Mouse (Mus musculus): ENCODE data around the gene Pkd1l1. TPM values are rescaled to one million over a fixed set of nuclear protein-coding genes. Genes with fewer than 3 reads are reported as not detected.

Gene Pkd1l1
- polyA plus RNA-seq, 1 experiment from 2014 or later, result 0.09 TPM

DNA sequence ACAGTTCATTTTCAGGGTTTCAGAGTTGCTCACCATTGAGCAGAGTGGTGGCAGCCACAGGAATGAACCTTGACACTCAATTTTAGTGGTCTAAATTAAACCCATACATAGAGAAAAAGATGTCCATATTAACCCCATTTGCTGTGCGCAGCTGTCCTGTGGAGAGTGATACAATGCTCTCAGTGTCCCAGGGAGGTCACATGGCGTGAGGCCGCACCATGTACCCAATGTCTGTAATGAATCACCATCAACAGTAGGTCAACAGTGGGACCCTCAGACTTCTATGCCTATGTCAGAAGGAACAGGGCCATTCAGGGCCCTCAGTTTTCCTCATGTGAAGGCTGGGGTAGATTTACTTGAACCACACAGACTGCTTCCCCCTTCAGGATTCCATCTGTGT, 143.5 kb downstream of the Pkd1l1 start:
- POLR2A ChIA-PET, result no interaction called here
- in situ Hi-C loops (cut with MboI; ENCODE audit: low pct_unique_long_range_greater_than_20kb), result no loop called here
- no peak for DNase-seq (ENCODE audit: low read depth, low spot score)

DNA sequence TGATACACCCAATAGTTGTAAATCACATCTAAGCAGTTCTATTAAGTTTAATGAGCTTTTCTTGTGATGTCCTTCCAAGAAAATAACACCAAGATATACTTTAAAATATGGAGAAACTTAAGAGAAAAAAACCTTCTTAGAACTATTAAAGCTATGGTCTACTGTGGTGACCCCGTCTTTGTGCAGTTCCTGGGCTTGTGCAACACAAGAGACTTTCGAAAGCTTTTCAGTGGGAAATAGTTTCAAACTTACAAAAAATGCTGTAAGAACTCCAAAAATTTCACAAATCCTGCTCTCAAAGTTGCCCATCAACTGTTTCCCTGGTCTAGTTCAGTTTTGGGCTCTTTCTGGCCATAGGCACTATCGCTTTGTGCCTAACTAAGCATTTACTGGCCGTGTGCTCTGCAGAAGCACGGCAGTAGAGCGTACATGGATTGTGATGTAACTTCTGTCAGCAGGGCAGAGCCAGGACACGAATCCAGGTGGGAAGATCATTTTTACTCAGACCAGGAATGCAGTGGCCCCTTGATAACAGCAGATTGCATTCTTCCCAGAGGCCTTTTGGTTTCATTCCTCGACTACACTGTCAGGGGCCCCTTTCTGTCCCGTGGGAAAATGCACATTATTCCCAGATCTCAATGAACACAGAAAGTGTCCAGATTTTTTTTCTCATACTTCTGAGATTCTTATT, 144.1 kb downstream of the Pkd1l1 start:
- in situ Hi-C loops (cut with MboI; ENCODE audit: low pct_unique_long_range_greater_than_20kb), result no loop called here
- CTCF ChIA-PET, result interaction anchor here (1.5 to 1.9 kb wide), 2 partner anchors 27 to 306 kb away, joined by 4 to 5 read pairs; no protein-coding TSS in a partner anchor
- H3K27me3 ChIP-seq, result no peaks in the 10 kb centered on the region
- ATAC-seq (no peak), DNase-seq (ENCODE audit: low read depth, low spot score) (no peak)
- POLR2A ChIA-PET, result no interaction called here
- no peak for TF ChIP-seq CTCF (IDR thresholded peaks at IDR 0.05)

More for the DNA sequence above, 143.5 kb downstream of the Pkd1l1 start:
- no peak for ATAC-seq
- no peak for TF ChIP-seq CTCF (IDR thresholded peaks at IDR 0.05)
- CTCF ChIA-PET, result interaction anchor here (1.0 to 1.9 kb wide), 4 partner anchors 17 to 406 kb away, joined by 3 to 5 read pairs (median 3); no protein-coding TSS in a partner anchor
- H3K27me3 ChIP-seq, result no peaks in the 10 kb centered on the region

DNA sequence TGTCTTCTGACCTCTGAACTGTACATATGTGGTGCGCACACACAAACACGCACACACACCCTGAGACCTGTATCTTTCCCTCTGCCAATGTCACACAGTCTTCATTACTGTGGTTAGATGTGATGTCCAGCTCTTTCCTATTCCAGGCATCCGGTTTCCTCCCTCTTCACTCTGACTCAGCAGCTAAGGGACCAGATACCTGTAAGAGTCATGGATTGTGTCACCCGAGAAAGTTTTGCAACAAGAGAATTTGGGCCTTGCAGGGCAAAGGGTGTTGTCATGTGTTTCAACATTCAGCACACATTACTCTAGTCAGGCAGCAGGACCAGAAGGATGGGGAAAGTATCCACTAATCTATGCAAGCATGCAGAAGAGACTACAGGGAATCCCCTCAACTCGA, 146.5 kb downstream of the Pkd1l1 start:
- in situ Hi-C loops (cut with MboI; ENCODE audit: low pct_unique_long_range_greater_than_20kb), result no loop called here
- ChIA-PET CTCF (interaction anchor here (1.0 to 1.3 kb wide), 2 partner anchors 9 to 38 kb away, joined by 3 to 4 read pairs; no protein-coding TSS in a partner anchor), POLR2A (no interaction called here)
- DNase-seq (ENCODE audit: low read depth, low spot score) (no peak), ATAC-seq (peak; percentile 52)
- TF ChIP-seq CTCF (IDR thresholded peaks at IDR 0.05), result no peak
- no peaks in the 10 kb centered on the region for H3K27me3 ChIP-seq

DNA sequence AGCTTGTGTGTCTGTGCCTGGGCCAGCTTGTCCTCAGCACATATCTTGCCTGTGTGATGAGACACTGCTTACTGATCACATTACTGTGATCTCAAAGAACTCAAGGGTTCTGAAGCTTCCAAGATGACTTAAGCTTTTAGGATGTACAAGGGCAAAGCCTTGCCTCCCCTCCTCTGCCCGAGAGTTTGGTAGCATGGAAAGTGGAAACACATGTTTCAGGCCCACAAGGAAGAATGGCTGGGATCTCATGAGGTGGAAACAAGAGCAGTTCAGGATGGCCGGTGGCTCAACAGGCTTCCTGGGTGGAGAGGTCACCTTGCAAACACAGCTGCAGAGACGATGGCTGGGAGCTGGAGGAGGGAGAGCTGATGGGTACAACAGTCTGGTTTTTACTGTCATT, 147.0 kb downstream of the Pkd1l1 start:
- DNase-seq (ENCODE audit: low read depth, low spot score), result no peak
- ATAC-seq, result no peak
- no peaks in the 10 kb centered on the region for H3K27me3 ChIP-seq
- TF ChIP-seq CTCF (IDR thresholded peaks at IDR 0.05), result no peak
- in situ Hi-C loops (cut with MboI; ENCODE audit: low pct_unique_long_range_greater_than_20kb), result no loop called here
- ChIA-PET POLR2A (no interaction called here), CTCF (interaction anchor here (1.0 to 1.3 kb wide), 2 partner anchors 9 to 37 kb away, joined by 3 to 4 read pairs; no protein-coding TSS in a partner anchor)

DNA sequence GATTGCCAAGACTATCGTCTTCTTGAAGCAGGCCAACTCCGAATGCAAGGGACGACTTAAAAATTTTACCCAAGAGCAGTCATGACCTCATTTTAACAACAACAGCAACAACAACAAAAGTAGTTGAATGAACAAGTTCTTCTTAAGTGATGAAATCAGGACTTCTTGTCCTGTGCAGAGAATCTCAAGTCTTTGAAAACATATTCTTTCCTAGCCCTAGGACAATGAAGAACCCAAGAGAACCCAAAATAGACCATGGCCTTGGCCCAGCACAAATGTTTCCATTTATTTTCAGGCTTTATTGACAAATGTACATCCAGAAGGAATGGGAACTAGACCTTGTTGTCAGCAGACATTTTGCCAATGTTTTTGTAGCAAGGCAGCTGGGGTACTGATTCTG, 147.7 kb downstream of the Pkd1l1 start:
- POLR2A ChIA-PET, result no interaction called here
- in situ Hi-C loops (cut with MboI; ENCODE audit: low pct_unique_long_range_greater_than_20kb), result no loop called here
- no peak for TF ChIP-seq CTCF (IDR thresholded peaks at IDR 0.05)
- DNase-seq (ENCODE audit: low read depth, low spot score) (no peak), ATAC-seq (no peak)
- CTCF ChIA-PET, result interaction anchor here (1.0 to 1.3 kb wide), 2 partner anchors 8 to 37 kb away, joined by 3 to 4 read pairs; no protein-coding TSS in a partner anchor
- no peaks in the 10 kb centered on the region for H3K27me3 ChIP-seq

DNA sequence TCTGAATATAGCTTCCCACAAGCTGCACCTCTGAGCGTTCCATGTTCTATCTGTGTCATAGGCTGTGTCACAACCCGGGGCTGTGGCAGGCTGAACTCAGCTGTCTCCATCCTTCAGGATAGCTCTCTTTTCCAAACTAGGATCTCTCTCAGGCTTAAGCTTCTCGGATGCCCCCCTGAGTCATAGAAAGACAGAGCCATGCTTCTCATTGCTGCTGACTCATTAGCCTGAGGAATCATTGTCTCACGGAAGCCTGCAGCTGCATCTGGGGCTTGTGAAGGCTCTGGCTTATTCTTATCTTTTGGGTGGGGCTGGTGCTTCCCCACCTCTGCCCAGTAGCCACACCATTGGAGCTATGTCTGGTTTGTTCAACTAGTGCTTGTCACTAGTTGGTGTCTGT, 151.7 kb downstream of the Pkd1l1 start:
- no peak for TF ChIP-seq CTCF (IDR thresholded peaks at IDR 0.05)
- CTCF ChIA-PET, result no interaction called here
- no peak for DNase-seq (ENCODE audit: low read depth, low spot score)
- POLR2A ChIA-PET, result interaction anchor here (0.9 kb wide), 1 partner anchor 40 kb away, joined by 3 read pairs; no protein-coding TSS in a partner anchor
- H3K27me3 ChIP-seq, result no peaks in the 10 kb centered on the region
- peak; percentile 76 for ATAC-seq
- in situ Hi-C loops (cut with MboI; ENCODE audit: low pct_unique_long_range_greater_than_20kb), result no loop called here

DNA sequence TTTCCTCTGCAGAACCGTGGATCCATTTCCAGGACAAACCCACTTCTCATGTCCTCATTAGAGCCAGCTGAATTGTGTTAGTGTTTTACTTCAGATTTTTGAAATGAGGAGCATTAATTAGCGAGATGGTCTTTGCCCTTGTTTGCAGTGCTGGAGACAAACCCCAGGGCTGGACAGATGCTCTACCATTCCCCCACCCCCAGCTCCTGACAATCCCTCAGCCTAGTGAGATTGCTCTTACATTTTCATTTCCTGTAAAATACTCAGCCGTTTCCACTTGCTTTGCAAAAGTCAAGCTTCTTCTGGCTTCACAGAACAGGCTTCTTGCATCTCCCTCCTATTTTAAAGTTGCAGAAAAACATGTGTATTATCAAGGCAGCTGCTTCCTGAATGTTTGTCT, 155.7 kb downstream of the Pkd1l1 start:
- no peak for TF ChIP-seq CTCF (IDR thresholded peaks at IDR 0.05)
- ChIA-PET POLR2A (no interaction called here), CTCF (interaction anchor here (0.9 kb wide), 1 partner anchor 9 kb away, joined by 3 read pairs; no protein-coding TSS in a partner anchor)
- ATAC-seq (no peak), DNase-seq (ENCODE audit: low read depth, low spot score) (no peak)
- in situ Hi-C loops (cut with MboI; ENCODE audit: low pct_unique_long_range_greater_than_20kb), result no loop called here
- no peaks in the 10 kb centered on the region for H3K27me3 ChIP-seq

DNA sequence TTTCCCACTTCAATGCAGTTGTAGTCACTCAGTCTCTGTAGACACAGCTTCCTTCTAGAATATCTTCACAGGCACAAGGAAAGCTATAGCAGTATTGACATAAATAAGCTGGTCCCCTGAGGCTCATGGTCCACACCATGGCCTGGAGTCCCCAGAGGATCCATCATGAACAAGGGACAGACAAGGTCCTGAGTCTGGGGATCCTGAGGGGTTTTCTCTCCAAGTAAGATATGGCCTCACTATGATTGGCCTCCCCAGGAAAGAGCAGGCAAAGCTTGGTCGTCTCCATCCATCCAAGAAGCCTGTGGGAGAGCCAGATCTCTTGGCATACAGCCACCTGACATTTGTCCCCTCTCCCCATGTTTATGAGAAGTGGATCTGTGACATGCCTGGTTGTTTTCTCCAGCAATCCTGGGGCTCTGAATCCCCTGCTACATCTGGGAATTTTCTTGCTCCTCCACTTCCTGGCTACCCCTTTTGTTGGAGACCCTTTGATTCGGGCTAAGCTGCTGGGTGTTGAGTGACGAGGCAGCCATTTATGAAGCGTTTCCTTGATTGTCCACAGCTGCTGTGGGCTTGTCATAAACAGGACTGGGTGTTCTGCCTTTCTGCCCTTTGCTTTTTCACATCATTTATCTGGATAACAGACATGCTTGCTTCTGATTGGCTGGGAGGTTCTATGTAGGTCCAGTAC, 158.8 kb downstream of the Pkd1l1 start:
- H3K27me3 ChIP-seq, result no peaks in the 10 kb centered on the region
- CTCF ChIA-PET, result no interaction called here
- in situ Hi-C loops (cut with MboI; ENCODE audit: low pct_unique_long_range_greater_than_20kb), result no loop called here
- POLR2A ChIA-PET, result no interaction called here
- no peak for DNase-seq (ENCODE audit: low read depth, low spot score)
- no peak for ATAC-seq
- no peak for TF ChIP-seq CTCF (IDR thresholded peaks at IDR 0.05)

DNA sequence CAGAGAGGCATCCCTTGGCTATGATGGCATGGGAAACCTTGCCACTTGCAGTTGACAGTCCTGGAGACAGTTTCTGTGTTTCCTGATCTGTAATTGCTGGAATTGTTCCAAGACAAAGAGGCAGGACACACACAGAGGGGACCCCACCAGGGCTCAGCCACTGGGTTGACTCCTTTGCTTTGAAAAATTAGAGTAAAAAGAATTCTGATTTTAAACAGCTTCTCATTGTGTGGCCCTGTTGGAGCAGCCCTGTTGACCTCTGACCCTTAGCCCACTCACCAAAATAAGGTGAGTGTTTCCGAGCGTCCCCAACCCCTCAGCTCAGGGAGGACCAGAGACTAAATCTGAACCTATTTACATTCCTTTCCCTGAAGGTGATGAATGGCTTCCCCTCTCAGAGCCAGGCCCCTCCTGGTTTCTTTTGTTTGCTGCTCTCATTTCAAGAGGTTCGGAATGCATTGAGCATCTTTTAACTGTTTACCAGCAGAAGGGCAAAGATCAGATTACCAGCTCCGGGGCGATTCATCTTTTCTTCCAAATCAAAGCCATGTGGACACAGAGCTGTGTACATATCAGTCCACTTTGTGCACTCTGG, 161.5 kb downstream of the Pkd1l1 start:
- ATAC-seq, result no peak
- in situ Hi-C loops (cut with MboI; ENCODE audit: low pct_unique_long_range_greater_than_20kb), result no loop called here
- TF ChIP-seq CTCF (IDR thresholded peaks at IDR 0.05), result no peak
- DNase-seq (ENCODE audit: low read depth, low spot score), result no peak
- ChIA-PET POLR2A (no interaction called here), CTCF (interaction anchor here (1.3 to 1.4 kb wide), 2 partner anchors 15 to 148 kb away, joined by 4 to 5 read pairs; partner anchors contain the start of gene Tns3)
- no peaks in the 10 kb centered on the region for H3K27me3 ChIP-seq

DNA sequence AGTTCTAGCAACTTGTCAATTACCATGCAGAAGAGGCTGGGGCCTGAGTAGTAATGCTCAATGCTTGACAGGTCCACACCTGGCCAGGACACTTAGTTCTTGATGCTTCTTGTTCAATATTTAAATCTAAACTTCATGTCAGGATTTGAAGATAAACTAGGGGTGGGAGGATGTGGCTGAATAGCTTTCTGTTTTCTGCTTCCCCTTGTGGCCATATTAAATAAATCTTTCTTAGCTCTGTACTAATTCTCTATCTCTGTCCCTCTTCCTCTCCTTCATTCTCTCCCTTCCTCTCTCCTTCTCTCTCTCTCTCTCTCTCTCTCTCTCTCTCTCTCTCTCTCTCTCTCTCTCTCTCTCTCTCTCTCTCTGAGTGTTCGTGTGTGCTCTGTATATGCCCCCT, 163.4 kb downstream of the Pkd1l1 start:
- POLR2A ChIA-PET, result no interaction called here
- no peak for DNase-seq (ENCODE audit: low read depth, low spot score)
- no peak for TF ChIP-seq CTCF (IDR thresholded peaks at IDR 0.05)

DNA sequence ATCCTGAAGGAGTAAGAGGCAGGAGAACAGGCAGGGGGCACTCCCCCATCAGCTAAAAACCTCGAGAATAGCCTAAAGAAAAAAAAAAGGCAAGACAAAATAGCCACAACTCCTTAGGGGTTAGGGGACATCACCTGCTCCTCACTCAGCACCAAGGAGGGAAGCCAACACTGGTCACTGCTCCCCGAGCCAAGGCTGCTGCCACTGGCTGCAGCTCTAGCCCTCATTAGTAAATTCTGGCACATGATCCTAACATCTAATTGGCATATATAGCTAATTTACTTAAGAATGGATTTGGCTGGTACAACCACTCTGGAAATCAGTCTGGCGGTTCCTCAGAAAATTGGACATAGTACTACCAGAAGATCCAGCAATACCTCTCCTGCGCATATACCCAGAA, 166.1 kb downstream of the Pkd1l1 start:
- no peak for TF ChIP-seq CTCF (IDR thresholded peaks at IDR 0.05)
- DNase-seq (ENCODE audit: low read depth, low spot score), result no peak
- in situ Hi-C loops (cut with MboI; ENCODE audit: low pct_unique_long_range_greater_than_20kb), result no loop called here
- no peak for ATAC-seq
- no peaks in the 10 kb centered on the region for H3K27me3 ChIP-seq
- CTCF ChIA-PET, result interaction anchor here (1.3 kb wide), 1 partner anchor 15 kb away, joined by 3 read pairs; no protein-coding TSS in a partner anchor
- POLR2A ChIA-PET, result no interaction called here

More for the DNA sequence above, 163.4 kb downstream of the Pkd1l1 start:
- CTCF ChIA-PET, result no interaction called here
- in situ Hi-C loops (cut with MboI; ENCODE audit: low pct_unique_long_range_greater_than_20kb), result no loop called here
- no peak for ATAC-seq
- no peaks in the 10 kb centered on the region for H3K27me3 ChIP-seq
